Mouse (Mus musculus): Measurements from ENCODE around the gene Ctnna3. TPM values are rescaled to one million over a fixed set of nuclear protein-coding genes. Genes with fewer than 3 reads are reported as not detected.

The Ctnna3 gene
- polyA plus RNA-seq, 2 experiments, result 0.03 TPM; not detected in 1

- DNase-seq (ENCODE audit: low read depth in 3 of 3, low spot score in 3 of 3) (no peak), ATAC-seq (ENCODE audit: insufficient read depth) (no peak)
- TF ChIP-seq CTCF (IDR thresholded peaks at IDR 0.05; ENCODE audit: low read depth), result no peak
- TF ChIP-seq EP300 (IDR thresholded peaks at IDR 0.05; ENCODE audit: low read depth), result no peak
- H3K4me2 ChIP-seq (ENCODE audit: low read depth), result no peak overlapping the region
- no peaks in the 10 kb centered on the region for H3K9me3 ChIP-seq (ENCODE audit: control insufficient read depth, low read length)
- 29% methylated on average over 4 of the region's 4 CpGs for WGBS (ENCODE audit: insufficient replicate concordance)
- no peaks in the 10 kb centered on the region for H3K36me3 ChIP-seq (replicated peaks; ENCODE audit: control insufficient read depth, insufficient read depth, low read depth)
- no peak overlapping the region for H3K9ac ChIP-seq (replicated peaks)
- no peak overlapping the region for H3K4me3 ChIP-seq (ENCODE audit: insufficient read depth in 1 of 2, low read depth in 2 of 2, low read length in 2 of 2)
- H3K4me1 ChIP-seq (replicated peaks; ENCODE audit: control insufficient read depth in 2 of 2, insufficient read depth in 2 of 2, low read length in 1 of 2), result 0 out of 4 replicates have a peak, but pooled peaks cover 0 to 2% of the 10 kb centered on the region in 2 experiments
- no peak overlapping the region for H3K27ac ChIP-seq
- no peaks in the 10 kb centered on the region for H3K27me3 ChIP-seq (ENCODE audit: control insufficient read depth, insufficient read depth, low read length)
These were observed 259.8 kb downstream of the Ctnna3 start for GRCm38 (mm10) chr10:63689651-63690050.

- H3K9me3 ChIP-seq (ENCODE audit: control insufficient read depth, low read length), result no peaks in the 10 kb centered on the region
- no peaks in the 10 kb centered on the region for H3K36me3 ChIP-seq (replicated peaks; ENCODE audit: control insufficient read depth, insufficient read depth, low read depth)
- H3K4me2 ChIP-seq (ENCODE audit: low read depth), result no peak overlapping the region
- H3K27me3 ChIP-seq (ENCODE audit: control insufficient read depth, insufficient read depth, low read length), result no peaks in the 10 kb centered on the region
- H3K4me1 ChIP-seq (replicated peaks; ENCODE audit: control insufficient read depth in 2 of 2, insufficient read depth in 2 of 2, low read length in 1 of 2), result 0 out of 4 replicates have a peak, but pooled peaks cover 0 to 2% of the 10 kb centered on the region in 2 experiments
- no peak for ATAC-seq (ENCODE audit: insufficient read depth)
- no peak for DNase-seq (ENCODE audit: low read depth in 3 of 3, low spot score in 3 of 3)
- WGBS (ENCODE audit: insufficient replicate concordance), result 33% methylated on average over 3 of the region's 3 CpGs
- no peak overlapping the region for H3K27ac ChIP-seq
- TF ChIP-seq EP300 (IDR thresholded peaks at IDR 0.05; ENCODE audit: low read depth), result no peak
- TF ChIP-seq CTCF (IDR thresholded peaks at IDR 0.05; ENCODE audit: low read depth), result peak; percentile 52
- H3K4me3 ChIP-seq (ENCODE audit: insufficient read depth in 1 of 2, low read depth in 2 of 2, low read length in 2 of 2), result no peak overlapping the region
- H3K9ac ChIP-seq (replicated peaks), result no peak overlapping the region
These were observed 262.1 kb downstream of the Ctnna3 start for GRCm38 (mm10) chr10:63692039-63692438.

- H3K4me3 ChIP-seq (ENCODE audit: insufficient read depth in 1 of 2, low read depth in 2 of 2, low read length in 2 of 2), result no peak overlapping the region
- no peaks in the 10 kb centered on the region for H3K27me3 ChIP-seq (ENCODE audit: control insufficient read depth, insufficient read depth, low read length)
- no peak for TF ChIP-seq EP300 (IDR thresholded peaks at IDR 0.05; ENCODE audit: low read depth)
- TF ChIP-seq CTCF (IDR thresholded peaks at IDR 0.05; ENCODE audit: low read depth), result no peak
- H3K27ac ChIP-seq, result no peak overlapping the region
- no peak overlapping the region for H3K4me2 ChIP-seq (ENCODE audit: low read depth)
- DNase-seq (ENCODE audit: low read depth in 3 of 3, low spot score in 3 of 3), result no peak
- H3K9ac ChIP-seq (replicated peaks), result no peak overlapping the region
- H3K36me3 ChIP-seq (replicated peaks; ENCODE audit: control insufficient read depth, insufficient read depth, low read depth), result no peaks in the 10 kb centered on the region
- H3K9me3 ChIP-seq (ENCODE audit: control insufficient read depth, low read length), result no peaks in the 10 kb centered on the region
- ATAC-seq (ENCODE audit: insufficient read depth), result no peak
- 59% methylated on average over 6 of the region's 6 CpGs for WGBS (ENCODE audit: insufficient replicate concordance)
- H3K4me1 ChIP-seq (replicated peaks; ENCODE audit: control insufficient read depth in 2 of 2, insufficient read depth in 2 of 2, low read length in 1 of 2), result no peaks in the 10 kb centered on the region
These were observed 280.3 kb downstream of the Ctnna3 start for GRCm38 (mm10) chr10:63710211-63710610.

- ATAC-seq (ENCODE audit: insufficient read depth) (no peak), DNase-seq (ENCODE audit: low read depth in 3 of 3, low spot score in 3 of 3) (no peak)
- Histone ChIP-seq H3K4me2 (ENCODE audit: low read depth) (no peak overlapping the region), H3K36me3 (replicated peaks; ENCODE audit: control insufficient read depth, insufficient read depth, low read depth) (no peaks in the 10 kb centered on the region), H3K27me3 (ENCODE audit: control insufficient read depth, insufficient read depth, low read length) (no peaks in the 10 kb centered on the region), H3K9ac (replicated peaks) (no peak overlapping the region), H3K9me3 (ENCODE audit: control insufficient read depth, low read length) (no peaks in the 10 kb centered on the region), H3K4me1 (replicated peaks; ENCODE audit: control insufficient read depth in 2 of 2, insufficient read depth in 2 of 2, low read length in 1 of 2) (no peaks in the 10 kb centered on the region), H3K4me3 (ENCODE audit: insufficient read depth in 1 of 2, low read depth in 2 of 2, low read length in 2 of 2) (no peak overlapping the region), H3K27ac (no peak overlapping the region)
- no peak for TF ChIP-seq EP300 (IDR thresholded peaks at IDR 0.05; ENCODE audit: low read depth)
- no peak for TF ChIP-seq CTCF (IDR thresholded peaks at IDR 0.05; ENCODE audit: low read depth)
- WGBS (ENCODE audit: insufficient replicate concordance), result 37% methylated on average over 8 of the region's 8 CpGs
These were observed 282.6 kb downstream of the Ctnna3 start for GRCm38 (mm10) chr10:63712530-63712929.

DNA sequence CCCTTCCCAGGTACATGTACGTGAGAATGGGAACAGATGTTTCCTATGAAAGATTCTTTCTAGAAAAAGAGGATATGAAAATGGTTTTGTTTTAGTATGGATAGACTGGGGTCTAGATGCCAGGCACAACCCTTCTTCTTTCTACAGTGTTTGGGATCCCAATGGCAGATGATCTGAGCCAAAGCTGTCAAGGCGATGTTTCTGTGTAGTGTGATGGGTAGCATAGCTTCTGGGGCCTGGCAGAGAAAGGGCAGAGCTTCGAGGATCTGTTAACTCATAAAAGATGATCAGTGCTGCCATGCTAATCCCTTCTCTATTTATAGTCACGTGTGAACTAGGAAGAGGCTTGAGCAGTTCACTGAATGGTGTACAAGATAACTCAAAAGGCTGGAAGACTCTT, 284.3 kb downstream of the Ctnna3 start:
- DNase-seq (ENCODE audit: low read depth in 3 of 3, low spot score in 3 of 3) (no peak), ATAC-seq (ENCODE audit: insufficient read depth) (no peak)
- Histone ChIP-seq H3K9me3 (ENCODE audit: control insufficient read depth, low read length) (no peaks in the 10 kb centered on the region), H3K9ac (replicated peaks) (no peak overlapping the region), H3K27me3 (ENCODE audit: control insufficient read depth, insufficient read depth, low read length) (no peaks in the 10 kb centered on the region), H3K4me1 (replicated peaks; ENCODE audit: control insufficient read depth in 2 of 2, insufficient read depth in 2 of 2, low read length in 1 of 2) (no peaks in the 10 kb centered on the region), H3K4me2 (ENCODE audit: low read depth) (no peak overlapping the region), H3K36me3 (replicated peaks; ENCODE audit: control insufficient read depth, insufficient read depth, low read depth) (no peaks in the 10 kb centered on the region), H3K4me3 (ENCODE audit: insufficient read depth in 1 of 2, low read depth in 2 of 2, low read length in 2 of 2) (no peak overlapping the region), H3K27ac (no peak overlapping the region)
- WGBS (ENCODE audit: insufficient replicate concordance), result 50% methylated on average over 4 of the region's 4 CpGs
- TF ChIP-seq EP300 (IDR thresholded peaks at IDR 0.05; ENCODE audit: low read depth) (no peak), CTCF (IDR thresholded peaks at IDR 0.05; ENCODE audit: low read depth) (no peak)
